Mouse (Mus musculus): ENCODE measurements at regions not wholly inside any gene's neighbourhood (a gene's known extent, or its start where the extent isn't known, plus 50 kb on each side); places are given as distances from the start of the nearest gene placed in this dataset.
"Not testable (repeated sequence)": the region's sequence is repeated elsewhere in the genome, so short reads cannot be mapped to it uniquely, and the experiment has no call there.

- DNase-seq (ENCODE audit: low spot score in 2 of 2) = no peak
- intact Hi-C loops (cut with DNase I) = no loop called here
Measured at GRCm38 (mm10) chr10:43669471-43669870, 91.4 kb downstream of the Cd24a start.

- DNase-seq (ENCODE audit: low spot score in 2 of 2) = no peak
- intact Hi-C loops (cut with DNase I) = no loop called here
Measured at GRCm38 (mm10) chr10:43670745-43671144, 92.7 kb downstream of the Cd24a start.

- DNase-seq (ENCODE audit: low spot score in 2 of 2) = no peak
- intact Hi-C loops (cut with DNase I) = no loop called here
Measured at GRCm38 (mm10) chr10:43671785-43672184, 93.7 kb downstream of the Cd24a start.

- DNase-seq (ENCODE audit: low spot score in 2 of 2) = no peak
- intact Hi-C loops (cut with DNase I) = no loop called here
Measured at GRCm38 (mm10) chr10:43672490-43672889, 94.4 kb downstream of the Cd24a start.

- intact Hi-C loops (cut with DNase I) = no loop called here
- DNase-seq (ENCODE audit: low spot score in 2 of 2) = no peak
Measured at GRCm38 (mm10) chr10:43674749-43675148, 96.7 kb downstream of the Cd24a start.

GRCm38 (mm10) chr10:43675495-43675894 is 97.4 kb downstream of the Cd24a start:
- not testable (repeated sequence) for DNase-seq (ENCODE audit: low spot score in 2 of 2)

GRCm38 (mm10) chr10:43676289-43676688 is 98.2 kb downstream of the Cd24a start:
- no peak for DNase-seq (ENCODE audit: low spot score in 2 of 2)
- intact Hi-C loops (cut with DNase I) = no loop called here

More at GRCm38 (mm10) chr10:43675495-43675894, 97.4 kb downstream of the Cd24a start:
- intact Hi-C loops (cut with DNase I) = not testable (repeated sequence)

GRCm38 (mm10) chr10:43684247-43685033 is 106.4 kb downstream of the Cd24a start:
- intact Hi-C loops (cut with DNase I) = no loop called here
- DNase-seq (ENCODE audit: low spot score in 2 of 2) = no peak

- intact Hi-C loops (cut with DNase I) = no loop called here
- peak in 1 of 2 experiments; percentile 25 for DNase-seq (ENCODE audit: low spot score in 2 of 2)
Measured at GRCm38 (mm10) chr10:43689161-43689913, 111.3 kb downstream of the Cd24a start.

GRCm38 (mm10) chr10:43689914-43690316 is 111.8 kb downstream of the Cd24a start:
- intact Hi-C loops (cut with DNase I) = no loop called here
- DNase-seq (ENCODE audit: low spot score in 2 of 2) = no peak

GRCm38 (mm10) chr10:43693974-43694373 is 115.9 kb downstream of the Cd24a start:
- no peak for DNase-seq (ENCODE audit: low spot score in 2 of 2)
- intact Hi-C loops (cut with DNase I) = no loop called here

- intact Hi-C loops (cut with DNase I) = no loop called here
- no peak for DNase-seq (ENCODE audit: low spot score in 2 of 2)
Measured at GRCm38 (mm10) chr10:43694508-43694907, 116.4 kb downstream of the Cd24a start.

- intact Hi-C loops (cut with DNase I) = no loop called here
- DNase-seq (ENCODE audit: low spot score in 2 of 2) = no peak
Measured at GRCm38 (mm10) chr10:43695470-43695869, 117.4 kb downstream of the Cd24a start.

GRCm38 (mm10) chr10:43697917-43698316 is 119.8 kb downstream of the Cd24a start:
- DNase-seq (ENCODE audit: low spot score in 2 of 2) = no peak
- intact Hi-C loops (cut with DNase I) = no loop called here

GRCm38 (mm10) chr10:43700371-43701289 is 122.5 kb downstream of the Cd24a start:
- intact Hi-C loops (cut with DNase I) = no loop called here
- DNase-seq (ENCODE audit: low spot score in 2 of 2) = no peak

- no peak for DNase-seq (ENCODE audit: low spot score in 2 of 2)
- intact Hi-C loops (cut with DNase I) = no loop called here
Measured at GRCm38 (mm10) chr10:43702895-43703294, 124.8 kb downstream of the Cd24a start.

- intact Hi-C loops (cut with DNase I) = no loop called here
- DNase-seq (ENCODE audit: low spot score in 2 of 2) = no peak
Measured at GRCm38 (mm10) chr10:43706001-43706988, 128.2 kb downstream of the Cd24a start.

GRCm38 (mm10) chr10:43707011-43707410 is 128.9 kb downstream of the Cd24a start:
- intact Hi-C loops (cut with DNase I) = no loop called here
- DNase-seq (ENCODE audit: low spot score in 2 of 2) = no peak

Data from left cerebral cortex, postnatal 14 days (tissue).